Mouse (Mus musculus): ENCODE data around the gene Dda1. TPM values are rescaled to one million over a fixed set of nuclear protein-coding genes. Genes with fewer than 3 reads are reported as not detected.

Dda1 gene
- total RNA-seq, 1 experiment from 2014 or later: 17.6 TPM

DNA sequence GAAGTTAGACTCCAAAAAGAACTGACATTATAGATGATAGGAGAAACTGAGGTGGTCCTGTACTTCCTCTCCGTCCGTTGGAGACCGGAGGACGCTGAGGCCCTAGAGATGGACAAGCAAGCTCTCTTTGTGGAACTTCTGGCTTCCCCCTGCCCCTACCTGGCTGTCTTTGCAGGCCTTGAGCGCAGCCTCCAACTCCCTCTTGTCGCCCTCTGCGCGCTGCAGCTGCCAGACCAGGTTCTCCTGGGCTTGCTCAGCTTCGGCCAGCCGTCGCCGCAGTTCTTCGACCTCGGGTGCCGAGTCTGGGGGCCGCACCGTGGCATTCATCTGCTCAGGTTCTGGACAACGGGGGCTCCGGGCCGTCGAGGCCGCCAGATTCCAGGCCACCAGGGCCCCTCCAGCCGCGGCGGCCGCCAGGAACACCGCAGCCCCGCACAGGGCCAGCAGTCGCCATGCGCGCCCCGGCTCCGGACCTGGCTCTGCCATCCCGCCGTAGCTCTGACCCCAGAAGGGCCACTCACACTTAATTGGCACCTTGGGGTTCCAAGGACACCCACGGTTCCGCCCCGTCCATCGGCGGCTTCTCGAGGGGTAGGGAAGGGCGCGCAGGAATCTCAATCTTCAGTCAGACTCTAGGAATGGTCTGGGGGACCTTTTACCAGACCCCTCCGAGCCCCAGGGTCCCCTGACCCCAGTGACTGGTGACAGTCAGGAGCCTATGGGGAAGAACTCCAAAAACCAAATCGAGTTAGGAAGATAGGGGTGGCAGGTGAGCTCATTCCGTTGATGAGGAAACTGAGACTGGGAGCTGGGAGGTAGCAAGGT, 56.4 kb downstream of the Dda1 start, which contains the start of gene Ccdc194:
Gene Ccdc194, minus strand, starts transcription at position 486 of the 825 bp plus-strand sequence.
- ATAC-seq (replicated peaks; ENCODE audit: low read depth, poor library complexity, severe bottlenecking): no peak

Other genes with a start within 250 kb of the Dda1 start
- gene Myo9b, start 196.5 kb upstream of the Dda1 start, total RNA-seq (2017): 32.7 and 33.5 TPM in 2 replicates
- gene Haus8, start 196.3 kb upstream of the Dda1 start, total RNA-seq (2017): 40.1 and 64.0 TPM in 2 replicates
- 137 and 155 TPM in 2 replicates for gene Use1, start 102.4 kb upstream of the Dda1 start, total RNA-seq (2017)
- gene Ocel1, start 97.9 kb upstream of the Dda1 start, total RNA-seq (2017): 10.7 and 18.6 TPM in 2 replicates
- 3.0 and 4.3 TPM in 2 replicates for gene Nr2f6, start 87.2 kb upstream of the Dda1 start, total RNA-seq (2017)
- not detected in 2 replicates for gene Ushbp1, start 73.4 kb upstream of the Dda1 start, total RNA-seq (2017)
- 84.6 and 89.2 TPM in 2 replicates for gene Babam1, start 72.3 kb upstream of the Dda1 start, total RNA-seq (2017)
- gene Ankle1, start 63.2 kb upstream of the Dda1 start, total RNA-seq (2017): 9.0 and 13.0 TPM in 2 replicates
- gene Abhd8, start 5.5 kb upstream of the Dda1 start, total RNA-seq (2017): 6.5 and 13.3 TPM in 2 replicates
- gene Mrpl34, start 4.2 kb upstream of the Dda1 start, total RNA-seq (2017): 79.0 and 80.0 TPM in 2 replicates
- gene Ano8, start 16.8 kb downstream of the Dda1 start, total RNA-seq (2017): 5.4 and 6.6 TPM in 2 replicates
- 22.6 and 22.7 TPM in 2 replicates for gene Gtpbp3, start 18.9 kb downstream of the Dda1 start, total RNA-seq (2017)
- gene Plvap, start 42.6 kb downstream of the Dda1 start, total RNA-seq (2017): 3.0 and 3.6 TPM in 2 replicates
- gene Ccdc194, start 56.5 kb downstream of the Dda1 start, total RNA-seq (2017): not detected in 2 replicates
- gene Bst2, start 68.3 kb downstream of the Dda1 start, total RNA-seq (2017): 35.4 and 49.8 TPM in 2 replicates
- 84.7 and 86.2 TPM in 2 replicates for gene Mvb12a, start 73.7 kb downstream of the Dda1 start, total RNA-seq (2017)
- gene Tmem221, start 89.7 kb downstream of the Dda1 start, total RNA-seq (2017): not detected in 2 replicates
- gene Nxnl1, start 97.4 kb downstream of the Dda1 start, total RNA-seq (2017): not detected in 2 replicates
- 6.8 and 9.5 TPM in 2 replicates for gene Slc27a1, start 99.7 kb downstream of the Dda1 start, total RNA-seq (2017)
- 116 and 131 TPM in 2 replicates for gene Pgls, start 123.0 kb downstream of the Dda1 start, total RNA-seq (2017)
- 0.97 and 2.3 TPM in 2 replicates for gene Fam129c, start 128.4 kb downstream of the Dda1 start, total RNA-seq (2017)
- gene Colgalt1, start 141.8 kb downstream of the Dda1 start, total RNA-seq (2017): 64.6 and 75.2 TPM in 2 replicates
- 0.46 and 11.3 TPM in 2 replicates for gene Unc13a, start 202.6 kb downstream of the Dda1 start, total RNA-seq (2017)
- 9.4 and 14.1 TPM in 2 replicates for gene Jak3, start 207.1 kb downstream of the Dda1 start, total RNA-seq (2017)
- 3.4 and 3.5 TPM in 2 replicates for gene Insl3, start 220.0 kb downstream of the Dda1 start, total RNA-seq (2017)
- 0.23 TPM in 1 of 2 replicates, not detected in the other for gene B3gnt3, start 232.6 kb downstream of the Dda1 start, total RNA-seq (2017)